Mouse (Mus musculus) left cerebral cortex, postnatal 14 days (tissue): Measurements from ENCODE around the gene Gcm2. TPM values are rescaled to one million over a fixed set of nuclear protein-coding genes. Genes with fewer than 3 reads are reported as not detected.
A peak's percentile ranks its signal among the peaks of the same experiment; 100 is the strongest.

Source experiments
- DNase-seq, 2 experiments: peaks; one replicate each; pipeline ENCODE4 v3.0.0; 2021 to 2022; ENCODE audit warnings: low spot score in 2 of 2, mixed read lengths in 1 of 2
- intact Hi-C: fragments of 180-260 bp; cut with DNase I; formaldehyde crosslinking; loops from one replicate; pipeline ENCODE4 v1.15.1; 2025
- total RNA-seq, 2 experiments: library from RNA; stranded (reverse); gene quantifications; 2 replicates each; pipeline ENCODE4 v1.2.3; 2021

The Gcm2 gene
- total RNA-seq, 2 experiments from 2014 or later = not detected

- DNase-seq = no peak
- intact Hi-C loops = loop anchor here (5.0 kb wide), 1 partner anchor 152 kb away; no protein-coding TSS in a partner anchor
Observed at GRCm38 (mm10) chr13:41085140-41085539, 25.7 kb downstream of the Gcm2 start.

- intact Hi-C loops = no loop called here
- no peak for DNase-seq
Observed at GRCm38 (mm10) chr13:41084521-41084920, 26.3 kb downstream of the Gcm2 start.

- intact Hi-C loops = no loop called here
- no peak for DNase-seq
Observed at GRCm38 (mm10) chr13:41080700-41081099, 30.1 kb downstream of the Gcm2 start.

- intact Hi-C loops = no loop called here
- DNase-seq = no peak
Observed at GRCm38 (mm10) chr13:41079859-41080258, 31.0 kb downstream of the Gcm2 start.

GRCm38 (mm10) chr13:41079421-41079780 is 31.4 kb downstream of the Gcm2 start, which contains the start of gene Mak:
Gene Mak (minus strand): TSS chr13:41079706.
- DNase-seq = peak; percentile 50 to 71
- intact Hi-C loops = no loop called here

GRCm38 (mm10) chr13:41078690-41079420 is 32.0 kb downstream of the Gcm2 start:
- intact Hi-C loops = no loop called here

GRCm38 (mm10) chr13:41077921-41078320 is 32.9 kb downstream of the Gcm2 start:
- intact Hi-C loops = no loop called here
- DNase-seq = no peak

More at GRCm38 (mm10) chr13:41078690-41079420, 32.0 kb downstream of the Gcm2 start:
- no peak for DNase-seq

GRCm38 (mm10) chr13:41073819-41074218 is 37.0 kb downstream of the Gcm2 start:
- DNase-seq = no peak
- intact Hi-C loops = no loop called here

GRCm38 (mm10) chr13:41071617-41072016 is 39.2 kb downstream of the Gcm2 start:
- peak in 1 of 2 experiments; percentile 24 for DNase-seq
- intact Hi-C loops = no loop called here

- intact Hi-C loops = no loop called here
- DNase-seq = no peak
Observed at GRCm38 (mm10) chr13:41067618-41068017, 43.2 kb downstream of the Gcm2 start.

GRCm38 (mm10) chr13:41051965-41052364 is 58.9 kb downstream of the Gcm2 start:
- no peak for DNase-seq
- intact Hi-C loops = no loop called here

Other genes starting within 250 kb of the Gcm2 start
- gene Pak1ip1, start 110.0 kb downstream of the Gcm2 start, total RNA-seq = 10 to 100 TPM; 35.8 to 36.9 TPM
- gene Tmem14c, start 94.7 kb downstream of the Gcm2 start, total RNA-seq = 10 to 100 TPM; 70.8 to 71.4 TPM
- gene Mak, start 31.3 kb downstream of the Gcm2 start, total RNA-seq = 1 to 10 TPM; 1.4 to 2.0 TPM
- not detected for gene Sycp2l, start 3.3 kb upstream of the Gcm2 start, total RNA-seq
- gene Elovl2, start 109.4 kb upstream of the Gcm2 start, total RNA-seq = 10 to 100 TPM; 35.2 to 37.2 TPM
- gene Smim13, start 138.8 kb upstream of the Gcm2 start, total RNA-seq = 100 to 1,000 TPM; 180 to 182 TPM
- not detected for gene Gm17364, start 162.9 kb upstream of the Gcm2 start, total RNA-seq